In the genomic region with DNA sequence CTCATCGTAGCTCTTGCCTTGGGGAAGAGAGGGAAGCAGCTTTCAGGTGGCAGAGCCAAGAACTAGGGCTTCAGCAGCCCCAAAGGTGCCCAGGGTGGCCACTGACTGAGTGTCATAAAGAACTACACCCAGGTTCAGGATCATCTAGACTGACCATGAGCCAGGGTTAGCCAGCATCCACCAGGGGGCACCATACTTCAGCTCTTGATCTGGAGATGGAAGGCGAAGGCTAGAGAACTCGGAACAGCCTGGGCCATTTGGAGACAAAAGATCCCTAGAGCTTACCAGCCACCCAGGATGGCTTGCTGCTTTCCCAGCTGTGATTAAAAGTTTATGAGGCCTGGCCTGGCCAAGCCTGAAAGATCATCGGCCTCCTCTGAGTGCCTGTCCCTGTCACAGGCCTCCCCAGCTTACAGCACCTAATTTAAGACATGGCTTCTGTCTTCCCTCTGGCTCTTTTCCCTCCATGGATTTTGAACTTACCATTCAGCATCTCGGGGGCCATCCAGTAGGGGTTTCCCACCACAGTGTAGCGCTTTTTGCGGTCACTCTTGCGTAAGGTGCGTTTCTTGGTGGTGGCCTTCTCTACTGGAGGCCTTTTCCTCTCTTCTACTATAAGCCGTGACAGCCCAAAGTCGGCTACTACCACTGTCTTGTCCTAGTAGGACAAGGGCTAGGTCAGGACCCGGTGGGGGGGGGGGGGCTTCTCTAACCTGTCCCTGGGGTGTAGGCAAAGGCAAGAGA, we compare ENCODE assay signal across 9 mouse cellular contexts. TPM values are rescaled to one million over a fixed set of nuclear protein-coding genes. Genes with fewer than 3 reads are reported as not detected.
DNase-seq lines count a peak whose midpoint lies in the region; ATAC-seq and TF ChIP-seq lines count a peak whose summit lies in the region.
"Had no signal": no experiment of that assay in that cellular context is flagged by ENCODE, and none has a peak within 500 bp of the region (broad histone marks: within the 10 kb centered on the region; RNA-seq: fewer than 3 reads in every experiment).

No protein-coding gene starts in this region.

- no peak overlapping the region for H3K4me3 ChIP-seq in forebrain, embryonic 13.5 days
- no peak overlapping the region for H3K4me3 ChIP-seq in liver, embryonic 16.5 days (ENCODE audit: low read depth, low read length)
- no peak overlapping the region for H3K4me3 ChIP-seq in neural tube, embryonic 14.5 days (ENCODE audit: low read depth, low read length)
- no peak overlapping the region for H3K4me3 ChIP-seq in testis, adult 2 months (ENCODE audit: control insufficient read depth, low read depth, low read length)
- H3K4me3 ChIP-seq: limb, embryonic 15.5 days had no signal

- H3K4me1 ChIP-seq in forebrain, embryonic 13.5 days = peaks cover 14% of the 10 kb centered on the region; the same call in 1 of the 2 replicates
- H3K4me1 ChIP-seq in liver, embryonic 16.5 days (ENCODE audit: control insufficient read depth, low read depth, low read length) = peaks cover 8% of the 10 kb centered on the region
- H3K4me1 ChIP-seq in neural tube, embryonic 14.5 days (ENCODE audit: control insufficient read depth, insufficient read depth, low read length) = 0 out of 2 replicates have a peak, but pooled peaks cover 2% of the 10 kb centered on the region
- no peaks in the 10 kb centered on the region for H3K4me1 ChIP-seq in testis, adult 2 months (ENCODE audit: control insufficient read depth, insufficient read depth, low read length)

- H3K9me3 ChIP-seq in forebrain, embryonic 13.5 days (replicated peaks) = no peaks in the 10 kb centered on the region
- H3K9me3 ChIP-seq in liver, embryonic 16.5 days (replicated peaks; ENCODE audit: control insufficient read depth, low read length) = no peaks in the 10 kb centered on the region
- no peaks in the 10 kb centered on the region for H3K9me3 ChIP-seq in neural tube, embryonic 14.5 days (ENCODE audit: control insufficient read depth, low read length)
- H3K9me3 ChIP-seq: limb, embryonic 15.5 days had no signal

- no peaks in the 10 kb centered on the region for H3K27me3 ChIP-seq in forebrain, embryonic 13.5 days
- no peaks in the 10 kb centered on the region for H3K27me3 ChIP-seq in liver, embryonic 16.5 days (ENCODE audit: control insufficient read depth, insufficient read depth, low read depth, low read length)
- no peaks in the 10 kb centered on the region for H3K27me3 ChIP-seq in neural tube, embryonic 14.5 days (ENCODE audit: control insufficient read depth, insufficient read depth, low read length)
- H3K27me3 ChIP-seq in testis, adult 2 months (ENCODE audit: control insufficient read depth, insufficient read depth, low read length) = no peaks in the 10 kb centered on the region
- H3K27me3 ChIP-seq: limb, embryonic 15.5 days had no signal

- peaks cover 80% of the 10 kb centered on the region for H3K36me3 ChIP-seq in forebrain, embryonic 13.5 days (ENCODE audit: poor library complexity, severe bottlenecking)
- peaks cover 5% of the 10 kb centered on the region; the same call in 1 of the 2 replicates for H3K36me3 ChIP-seq in liver, embryonic 16.5 days (ENCODE audit: control insufficient read depth, insufficient read depth)
- peaks cover 31% of the 10 kb centered on the region for H3K36me3 ChIP-seq in neural tube, embryonic 14.5 days (ENCODE audit: control insufficient read depth, insufficient read depth, low read length)
- no peaks in the 10 kb centered on the region; the same call in 1 of the 2 replicates for H3K36me3 ChIP-seq in testis, adult 2 months (ENCODE audit: control insufficient read depth, insufficient read depth, low read length)

- H3K4me2 ChIP-seq in forebrain, embryonic 13.5 days = no peak overlapping the region
- H3K4me2 ChIP-seq in liver, embryonic 16.5 days (ENCODE audit: low read depth, low read length) = no peak overlapping the region
- no peak overlapping the region for H3K4me2 ChIP-seq in neural tube, embryonic 14.5 days (ENCODE audit: low read depth, low read length)
- H3K4me2 ChIP-seq: limb, embryonic 15.5 days had no signal

- intact Hi-C loops in heart, postnatal 10 days (cut with DNase I) = loop anchor here (2.0 to 5.0 kb wide), 2 partner anchors 62 to 165 kb away; a partner anchor contains a TSS

- H3K27ac ChIP-seq in forebrain, embryonic 13.5 days = no peak overlapping the region
- H3K27ac ChIP-seq in liver, embryonic 16.5 days (ENCODE audit: low read length) = no peak overlapping the region
- no peak overlapping the region for H3K27ac ChIP-seq in neural tube, embryonic 14.5 days (ENCODE audit: low read depth, low read length)
- no peak overlapping the region for H3K27ac ChIP-seq in testis, adult 2 months (ENCODE audit: control insufficient read depth, insufficient read depth, low read depth, low read length)
- H3K27ac ChIP-seq: limb, embryonic 15.5 days had no signal

- peak; percentile 92 for DNase-seq in ES-CJ7 (ENCODE audit: low read depth, low spot score)
- DNase-seq in heart, postnatal 10 days = peak; percentile 89 to 95
- peak; percentile 89 to 95 for DNase-seq in kidney, postnatal 36 days

- peak; percentile 62; the same call in 1 of the 2 replicates for TF ChIP-seq CTCF in testis, adult 2 months (IDR thresholded peaks at IDR 0.05; ENCODE audit: control insufficient read depth, insufficient read depth, insufficient replicate concordance, low read depth, low read length)

- 57% methylated on average over 12 of the region's 12 CpGs for WGBS in forebrain, embryonic 13.5 days
- 48% methylated on average over 12 of the region's 12 CpGs for WGBS in liver, embryonic 16.5 days (ENCODE audit: insufficient replicate concordance)
- 49% methylated on average over 12 of the region's 12 CpGs for WGBS in neural tube, embryonic 14.5 days

- TF ChIP-seq POLR2A in testis, adult 2 months (IDR thresholded peaks at IDR 0.05; ENCODE audit: control insufficient read depth, low read depth, low read length) = no peak

- H3K9ac ChIP-seq in forebrain, embryonic 13.5 days = no peak overlapping the region
- H3K9ac ChIP-seq in liver, embryonic 16.5 days (ENCODE audit: low read depth, low read length) = no peak overlapping the region
- H3K9ac ChIP-seq in neural tube, embryonic 14.5 days (replicated peaks; ENCODE audit: low read depth, low read length) = no peak overlapping the region
- H3K9ac ChIP-seq: limb, embryonic 15.5 days had no signal

- peak; percentile 68; the same call in 1 of the 2 replicates for ATAC-seq in cerebellum, adult (ENCODE audit: insufficient number of reproducible peaks, low FRiP score, low TSS enrichment)
- ATAC-seq in forebrain, embryonic 13.5 days = peak; percentile 75
- ATAC-seq in liver, embryonic 16.5 days (ENCODE audit: low read depth) = peak; percentile 61
- peak; percentile 75; the same call in 1 of the 2 replicates for ATAC-seq in neural tube, embryonic 14.5 days (ENCODE audit: low read depth)

RNA-seq across cellular contexts. Expression of a gene that starts 17.1 kb away (rescaled TPM):
- 18.7 and 22.8 TPM in 2 replicates for polyA plus RNA-seq in forebrain, embryonic 13.5 days (2015; fragmentation: Nextera tagmentation; extraction: Ambion mirVana)
- total RNA-seq in heart, postnatal 10 days (2021) = 10 to 100 TPM; 25.2 to 31.0 TPM
- polyA plus RNA-seq in liver, embryonic 16.5 days (2015; fragmentation: Nextera tagmentation; extraction: Ambion mirVana) = 1.4 and 1.9 TPM in 2 replicates
- 24.2 and 29.4 TPM in 2 replicates for polyA plus RNA-seq in neural tube, embryonic 14.5 days (2014; fragmentation: Nextera tagmentation; extraction: Ambion mirVana)
- polyA plus RNA-seq in testis, adult 2 months (2012; rRNA removed) = 146 and 160 TPM in 2 replicates

RNA-seq across cellular contexts. Expression of a gene that starts 58.6 kb away (rescaled TPM):
- 77.6 and 85.1 TPM in 2 replicates for polyA plus RNA-seq in forebrain, embryonic 13.5 days (2015; fragmentation: Nextera tagmentation; extraction: Ambion mirVana)
- total RNA-seq in heart, postnatal 10 days (2021) = 10 to 100 TPM; 34.9 to 38.5 TPM
- polyA plus RNA-seq in liver, embryonic 16.5 days (2015; fragmentation: Nextera tagmentation; extraction: Ambion mirVana) = 8.7 and 9.2 TPM in 2 replicates
- polyA plus RNA-seq in neural tube, embryonic 14.5 days (2014; fragmentation: Nextera tagmentation; extraction: Ambion mirVana) = 42.8 and 55.0 TPM in 2 replicates
- 4.9 and 5.8 TPM in 2 replicates for polyA plus RNA-seq in testis, adult 2 months (2012; rRNA removed)
